Mouse (Mus musculus) limb, embryonic 11.5 days (tissue): Measurements from ENCODE around the gene Myo7a. TPM values are rescaled to one million over a fixed set of nuclear protein-coding genes. Genes with fewer than 3 reads are reported as not detected.

Experiments used
- ATAC-seq: fragments of 200-750 bp; cut with Nextera tagmentation; 2 replicates; pipeline ENCODE4 v1.8.0; 2017; ENCODE audit warnings: low read depth; ENCODE audit not compliant: insufficient number of reproducible peaks, low FRiP score, low TSS enrichment
- DNase-seq: peaks from one replicate; pipeline ENCODE4 v3.0.0-alpha.2; 2015; ENCODE audit warnings: low spot score
- H3K27ac ChIP-seq: fragments of 300-500 bp; sonication (generic); replicated peaks from 2 replicates; pipeline ENCODE4 v1.5.1; 2014; ENCODE audit warnings: low read depth, mild to moderate bottlenecking, low read length
- H3K27me3 ChIP-seq: fragments of 300-500 bp; sonication (generic); 2 replicates; pipeline ENCODE4 v1.6.1; 2014; ENCODE audit warnings: mild to moderate bottlenecking, low read length, mixed read lengths; ENCODE audit not compliant: control insufficient read depth, insufficient read depth
- H3K36me3 ChIP-seq: fragments of 300-500 bp; sonication (generic); 2 replicates; pipeline ENCODE4 v1.6.1; 2014; ENCODE audit warnings: mild to moderate bottlenecking, low read length, moderate library complexity, mixed read lengths; ENCODE audit not compliant: control insufficient read depth, insufficient read depth
- H3K4me1 ChIP-seq: fragments of 300-500 bp; sonication (generic); 2 replicates; pipeline ENCODE4 v1.6.1; 2014; ENCODE audit warnings: low read length, mixed read lengths; ENCODE audit not compliant: control insufficient read depth, insufficient read depth
- H3K4me2 ChIP-seq: fragments of 300-500 bp; sonication (generic); 2 replicates; pipeline ENCODE4 v1.6.1; 2014; ENCODE audit warnings: low read depth, mild to moderate bottlenecking, moderate library complexity; ENCODE audit not compliant: severe bottlenecking
- H3K4me3 ChIP-seq: fragments of 300-500 bp; sonication (generic); 2 replicates; pipeline ENCODE4 v1.5.1; 2014; ENCODE audit warnings: low read depth, low read length
- H3K9ac ChIP-seq: fragments of 300-500 bp; sonication (generic); 2 replicates; pipeline ENCODE4 v1.6.1; 2014; ENCODE audit warnings: mild to moderate bottlenecking, low read length
- H3K9me3 ChIP-seq: fragments of 300-500 bp; sonication (generic); 2 replicates; pipeline ENCODE4 v1.6.1; 2016; ENCODE audit warnings: low read length; ENCODE audit not compliant: control insufficient read depth
- WGBS: fragments of 180-500 bp; shearing (Covaris S2); extraction: QIAGEN DNeasy Blood & Tissue Kit; methylation state at CpG from one replicate; pipeline ENCODE4 v1.1.7; 2014; 5-methylcytosine and 5-hydroxymethylcytosine counted together
- polyA plus RNA-seq: library from polyadenylated mRNA; unstranded; fragments of >200 nt; fragmentation: Nextera tagmentation; extraction: Ambion mirVana; gene quantifications from 2 replicates; pipeline ENCODE4 v1.2.1, GENCODE M21; 2014

Myo7a gene
- 14.0 and 15.7 TPM in 2 replicates for polyA plus RNA-seq

DNA sequence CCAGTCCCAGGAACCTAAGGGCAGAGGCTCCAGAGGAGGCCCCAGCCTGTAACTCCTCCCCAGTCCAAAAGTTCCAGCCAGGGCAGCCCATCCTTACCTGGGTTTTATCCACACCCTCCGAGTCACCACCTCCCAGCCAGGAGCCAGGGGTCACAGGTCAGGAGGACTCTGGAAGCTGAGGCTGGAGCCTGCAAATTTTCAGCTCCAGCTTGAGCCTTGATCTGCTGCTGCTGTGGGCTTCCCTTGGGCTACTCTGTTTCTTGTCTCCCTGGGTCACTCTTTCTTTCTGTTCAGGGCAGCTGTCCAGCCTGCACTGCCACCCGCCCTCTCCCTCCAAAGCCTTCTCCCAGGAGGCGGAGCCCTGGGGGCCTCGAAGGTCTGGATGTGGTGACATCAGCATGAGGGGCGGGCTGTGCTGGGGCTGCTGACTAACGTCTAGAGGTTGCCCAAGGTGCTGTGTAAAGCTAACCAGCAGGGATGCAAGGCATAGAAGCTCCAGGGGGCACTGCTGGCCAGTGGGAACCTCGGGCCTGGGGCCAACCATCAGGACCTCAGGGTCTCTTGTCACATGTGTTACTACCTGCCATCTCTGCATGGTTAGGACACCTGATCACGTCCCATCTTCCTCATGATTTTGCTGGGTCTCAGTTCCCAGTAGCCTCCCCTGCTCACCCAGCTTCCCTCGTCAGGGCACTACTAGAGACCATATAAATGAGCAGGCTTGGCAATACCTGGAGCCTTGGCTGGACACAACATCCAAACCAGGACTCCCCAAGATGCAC lies at the start of gene Myo7a:
Gene Myo7a, minus strand, starts transcription at position 346 of the 782 bp plus-strand sequence.
- Histone ChIP-seq H3K36me3 (no peaks in the 10 kb centered on the region), H3K27ac (no peak within 1 kb of the TSS), H3K4me3 (0 out of 2 replicates have a peak within 1 kb of the TSS, but pooled peaks have one; percentile 3), H3K4me1 (no peaks in the 10 kb centered on the region), H3K27me3 (no peaks in the 10 kb centered on the region), H3K9ac (no peak within 1 kb of the TSS), H3K4me2 (peak within 1 kb of the TSS; percentile 41), H3K9me3 (no peaks in the 10 kb centered on the region)
- ATAC-seq (no peak), DNase-seq (peak; percentile 52)
- 28% methylated on average over 9 of the region's 9 CpGs for WGBS

DNA sequence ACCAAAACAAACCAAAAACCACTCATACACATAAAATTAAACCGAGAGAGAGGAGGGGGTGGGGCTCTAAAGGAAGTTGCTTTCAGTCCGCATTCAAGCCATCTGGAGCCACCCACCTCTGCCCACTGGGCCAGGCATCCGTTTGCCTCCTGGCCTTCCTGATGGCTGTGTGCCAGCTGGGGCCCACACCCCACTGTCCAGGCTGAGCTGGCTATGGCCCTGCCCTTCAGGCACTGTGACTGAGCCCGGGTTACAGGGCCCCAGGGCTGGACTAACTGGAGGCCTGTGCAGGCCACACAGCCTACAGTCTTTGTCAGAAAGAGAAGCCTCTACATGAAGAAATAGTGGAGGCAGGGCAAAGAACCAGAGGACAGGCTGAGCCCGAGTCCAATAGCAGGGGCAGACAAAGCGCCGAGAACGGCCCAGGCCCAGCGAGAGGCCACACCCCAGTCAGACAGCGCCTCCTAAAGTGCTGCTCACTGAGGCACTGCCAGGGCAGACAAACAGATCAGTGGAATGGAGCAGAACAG lies 45.7 kb upstream of the Myo7a start:
- no peak overlapping the region for H3K4me3 ChIP-seq
- 64% methylated on average over 10 of the region's 10 CpGs for WGBS
- H3K36me3 ChIP-seq, result no peaks in the 10 kb centered on the region; the same call in 1 of the 2 replicates
- H3K4me1 ChIP-seq, result peaks cover 15% of the 10 kb centered on the region
- H3K27ac ChIP-seq, result no peak overlapping the region
- H3K27me3 ChIP-seq, result no peaks in the 10 kb centered on the region
- H3K9ac ChIP-seq, result no peak overlapping the region
- H3K4me2 ChIP-seq, result no peak overlapping the region
- no peaks in the 10 kb centered on the region for H3K9me3 ChIP-seq
- DNase-seq (no peak), ATAC-seq (no peak)

DNA sequence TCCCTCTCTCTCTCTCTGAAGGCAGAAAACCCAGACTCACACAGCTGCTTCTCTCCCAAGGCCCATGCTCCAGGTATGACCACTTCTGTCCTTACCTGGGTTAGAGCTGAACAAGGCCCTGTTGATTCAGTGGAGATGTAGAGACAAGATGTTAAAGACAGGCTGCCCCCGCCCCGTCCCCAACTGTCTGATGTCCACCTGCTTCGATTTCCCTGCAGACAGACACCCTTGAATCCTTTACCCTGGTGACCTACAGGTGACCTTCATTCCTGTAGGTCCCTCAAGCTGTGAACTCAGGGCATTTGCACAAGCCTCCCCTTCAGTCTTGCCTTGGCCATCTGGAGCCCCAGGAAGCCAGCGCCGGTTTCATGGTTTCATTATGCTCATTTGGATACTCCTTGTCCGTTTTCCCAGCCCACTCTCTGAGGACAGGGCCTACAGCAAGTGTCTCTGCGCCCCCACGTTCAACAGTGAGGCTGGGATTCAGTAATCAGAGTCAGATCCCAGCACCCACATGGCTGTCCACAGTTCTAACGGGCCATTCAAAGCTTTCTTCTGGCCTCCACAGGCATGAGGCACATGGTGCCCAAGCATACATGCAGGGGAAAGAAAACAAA lies 45.2 kb upstream of the Myo7a start:
- ATAC-seq, result no peak
- no peak overlapping the region for H3K27ac ChIP-seq
- no peak for DNase-seq
- H3K4me2 ChIP-seq, result no peak overlapping the region
- no peaks in the 10 kb centered on the region; the same call in 1 of the 2 replicates for H3K36me3 ChIP-seq
- no peaks in the 10 kb centered on the region for H3K9me3 ChIP-seq
- no peak overlapping the region for H3K9ac ChIP-seq
- H3K4me1 ChIP-seq, result peaks cover 16% of the 10 kb centered on the region
- 86% methylated on average over 9 of the region's 9 CpGs for WGBS
- H3K27me3 ChIP-seq, result no peaks in the 10 kb centered on the region
- no peak overlapping the region for H3K4me3 ChIP-seq

- no peaks in the 10 kb centered on the region for H3K9me3 ChIP-seq
- H3K4me2 ChIP-seq, result no peak overlapping the region
- no peak for ATAC-seq
- no peak overlapping the region for H3K27ac ChIP-seq
- no peak for DNase-seq
- H3K9ac ChIP-seq, result no peak overlapping the region
- H3K36me3 ChIP-seq, result no peaks in the 10 kb centered on the region; the same call in 1 of the 2 replicates
- H3K4me1 ChIP-seq, result peaks cover 16% of the 10 kb centered on the region
- WGBS, result 54% methylated on average over 3 of the region's 3 CpGs
- H3K27me3 ChIP-seq, result no peaks in the 10 kb centered on the region
- H3K4me3 ChIP-seq, result no peak overlapping the region
These were observed 44.4 kb upstream of the Myo7a start for GRCm38 (mm10) chr7:98163700-98164099.

- no peak; the same call in 1 of the 2 replicates for ATAC-seq
- H3K9me3 ChIP-seq, result no peaks in the 10 kb centered on the region
- 76% methylated on average over 6 of the region's 6 CpGs for WGBS
- DNase-seq, result no peak
- H3K9ac ChIP-seq, result no peak overlapping the region
- H3K4me2 ChIP-seq, result no peak overlapping the region
- H3K27me3 ChIP-seq, result no peaks in the 10 kb centered on the region
- H3K27ac ChIP-seq, result no peak overlapping the region
- no peaks in the 10 kb centered on the region; the same call in 1 of the 2 replicates for H3K36me3 ChIP-seq
- no peak overlapping the region for H3K4me3 ChIP-seq
- H3K4me1 ChIP-seq, result peaks cover 16% of the 10 kb centered on the region
These were observed 42.9 kb upstream of the Myo7a start for GRCm38 (mm10) chr7:98162239-98162638.

- H3K4me1 ChIP-seq, result peaks cover 17% of the 10 kb centered on the region
- no peaks in the 10 kb centered on the region; the same call in 1 of the 2 replicates for H3K36me3 ChIP-seq
- H3K9me3 ChIP-seq, result no peaks in the 10 kb centered on the region
- H3K9ac ChIP-seq, result no peak overlapping the region
- no peak overlapping the region for H3K4me2 ChIP-seq
- H3K27ac ChIP-seq, result no peak overlapping the region
- no peak for DNase-seq
- H3K27me3 ChIP-seq, result no peaks in the 10 kb centered on the region
- no peak for ATAC-seq
- WGBS, result 55% methylated on average over 8 of the region's 8 CpGs
- no peak overlapping the region for H3K4me3 ChIP-seq
These were observed 40.9 kb upstream of the Myo7a start for GRCm38 (mm10) chr7:98160041-98160740.

- DNase-seq, result peak; percentile 46
- Histone ChIP-seq H3K27me3 (no peaks in the 10 kb centered on the region), H3K4me3 (no peak overlapping the region), H3K4me2 (no peak overlapping the region), H3K4me1 (peaks cover 12% of the 10 kb centered on the region), H3K9me3 (no peaks in the 10 kb centered on the region), H3K36me3 (no peaks in the 10 kb centered on the region; the same call in 1 of the 2 replicates), H3K27ac (no peak overlapping the region), H3K9ac (no peak overlapping the region)
- WGBS, result 38% methylated on average over 8 of the region's 8 CpGs
- ATAC-seq, result no peak
These were observed 39.2 kb upstream of the Myo7a start for GRCm38 (mm10) chr7:98158481-98158880.
